Mouse (Mus musculus): Measurements from ENCODE around the gene Lrrc66. TPM values are rescaled to one million over a fixed set of nuclear protein-coding genes. Genes with fewer than 3 reads are reported as not detected.

The Lrrc66 gene
- polyA plus RNA-seq, 1 experiment from 2014 or later = not detected

Other genes starting within 250 kb of the Lrrc66 start
- gene Cwh43, start 226.5 kb downstream of the Lrrc66 start, polyA plus RNA-seq (2015; fragmentation: Nextera tagmentation; extraction: Ambion mirVana) = not detected in 2 replicates
- 31.9 and 32.7 TPM in 2 replicates for gene Dcun1d4, start 151.5 kb downstream of the Lrrc66 start, polyA plus RNA-seq (2015; fragmentation: Nextera tagmentation; extraction: Ambion mirVana)
- 44.9 and 46.5 TPM in 2 replicates for gene Sgcb, start 15.3 kb upstream of the Lrrc66 start, polyA plus RNA-seq (2015; fragmentation: Nextera tagmentation; extraction: Ambion mirVana)
- 1.7 and 1.9 TPM in 2 replicates for gene Spata18, start 18.9 kb upstream of the Lrrc66 start, polyA plus RNA-seq (2015; fragmentation: Nextera tagmentation; extraction: Ambion mirVana)